Mouse (Mus musculus) heart, adult 2 months (tissue): ENCODE measurements around the gene Spdl1. TPM values are rescaled to one million over a fixed set of nuclear protein-coding genes. Genes with fewer than 3 reads are reported as not detected.
A peak's percentile ranks its signal among the peaks of the same experiment; 100 is the strongest.
"Not testable (repeated sequence)": the region's sequence is repeated elsewhere in the genome, so short reads cannot be mapped to it uniquely, and the experiment has no call there.

ENCODE experiments used
- DNase-seq, 2 experiments: peaks; one replicate each; pipeline ENCODE4 v3.0.0; 2021
- H3K27ac ChIP-seq: fragments of 200-600 bp; 2 replicates; pipeline ENCODE4 v1.8.1; 2022
- H3K27me3 ChIP-seq: fragments of 200-500 bp; 2 replicates; pipeline ENCODE4 v1.6.1; 2012; ENCODE audit warnings: mild to moderate bottlenecking, low read length, inconsistent platforms, mixed read lengths; ENCODE audit not compliant: control insufficient read depth, insufficient read depth
- H3K36me3 ChIP-seq: fragments of 200-500 bp; 2 replicates; pipeline ENCODE4 v1.6.1; 2012; ENCODE audit warnings: low read length, inconsistent platforms; ENCODE audit not compliant: control insufficient read depth, insufficient read depth
- H3K4me1 ChIP-seq: fragments of 200-500 bp; 2 replicates; pipeline ENCODE4 v1.6.1; 2011; ENCODE audit warnings: low read length; ENCODE audit not compliant: control insufficient read depth, insufficient read depth
- H3K4me3 ChIP-seq: fragments of 200-600 bp; 2 replicates; pipeline ENCODE4 v1.8.1; 2022
- H3K79me2 ChIP-seq: fragments of 200-500 bp; replicated peaks from 2 replicates; pipeline ENCODE4 v1.6.1; 2012; ENCODE audit warnings: mild to moderate bottlenecking, inconsistent platforms, low read length, moderate library complexity, mixed read lengths; ENCODE audit not compliant: control insufficient read depth, insufficient read depth
- H3K9ac ChIP-seq: fragments of 200-500 bp; 2 replicates; pipeline ENCODE4 v1.6.1; 2012; ENCODE audit warnings: low read depth, mild to moderate bottlenecking, control low read depth, inconsistent platforms, low read length, mixed read lengths
- CTCF ChIP-seq: fragments of 200-600 bp; IDR thresholded peaks from 2 replicates; pipeline ENCODE4 v1.8.1; 2022; ENCODE audit warnings: antibody characterized with exemption, mild to moderate bottlenecking, moderate library complexity
- EP300 ChIP-seq: fragments of 200-500 bp; IDR thresholded peaks from 2 replicates; pipeline ENCODE4 v1.6.1; 2011; ENCODE audit warnings: low read depth, low read length, control low read depth; ENCODE audit not compliant: insufficient read depth
- POLR2A ChIP-seq: fragments of 200-500 bp; IDR thresholded peaks from 2 replicates; pipeline ENCODE4 v1.6.1; 2011; ENCODE audit warnings: mild to moderate bottlenecking, low read depth, low read length, control low read depth; ENCODE audit not compliant: insufficient read depth
- WGBS: fragments of 180-500 bp; shearing (Covaris S2); methylation state at CpG from one replicate; pipeline ENCODE4 v1.1.7; 2018; 5-methylcytosine and 5-hydroxymethylcytosine counted together
- intact Hi-C: fragments of 180-260 bp; cut with DNase I; formaldehyde crosslinking; loops from one replicate; pipeline ENCODE4 v1.15.1; 2025
- polyA plus RNA-seq: library from polyadenylated mRNA; depleted of rRNA; stranded (reverse); fragments of >200 nt; gene quantifications from 2 replicates; pipeline ENCODE4 v1.2.3, GENCODE M21; 2012
- total RNA-seq, 2 experiments: library from RNA; stranded (reverse); gene quantifications; 2 replicates each; pipeline ENCODE4 v1.2.3; 2021

The Spdl1 gene
- total and polyA plus RNA-seq, 3 experiments = 0.08 to 0.29 (median 0.16) TPM

GRCm38 (mm10) chr11:34827803-34828202, 5.6 kb downstream of the Spdl1 start:
- Histone ChIP-seq H3K4me3 (no peak overlapping the region), H3K4me1 (no peaks in the 10 kb centered on the region; the same call in 1 of the 2 replicates), H3K27ac (no peak overlapping the region), H3K36me3 (no peaks in the 10 kb centered on the region), H3K9ac (no peak overlapping the region), H3K79me2 (no peaks in the 10 kb centered on the region), H3K27me3 (no peaks in the 10 kb centered on the region)
- WGBS = 95% methylated on average over 3 of the region's 3 CpGs
- TF ChIP-seq POLR2A (no peak), EP300 (no peak), CTCF (no peak)
- DNase-seq = no peak
- intact Hi-C loops = no loop called here

DNA sequence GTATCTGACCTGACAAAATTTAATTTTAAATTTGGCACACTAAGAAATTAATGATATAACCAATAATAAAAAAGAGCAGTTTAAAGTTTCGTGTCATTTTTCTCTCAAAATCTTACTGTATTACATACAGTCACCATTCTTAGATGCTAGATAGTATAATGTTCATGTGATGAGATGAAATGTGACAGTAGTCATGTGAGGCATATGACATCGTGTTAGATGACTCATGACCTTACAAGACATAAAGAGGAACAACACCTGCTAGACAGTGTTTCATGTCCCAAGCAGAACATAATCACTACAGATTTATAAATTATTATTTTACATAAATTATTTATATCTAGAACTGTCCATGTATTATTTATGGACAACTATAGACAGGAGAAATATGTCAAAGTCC, 6.5 kb downstream of the Spdl1 start:
- no peak overlapping the region for H3K27ac ChIP-seq
- H3K36me3 ChIP-seq = no peaks in the 10 kb centered on the region

DNA sequence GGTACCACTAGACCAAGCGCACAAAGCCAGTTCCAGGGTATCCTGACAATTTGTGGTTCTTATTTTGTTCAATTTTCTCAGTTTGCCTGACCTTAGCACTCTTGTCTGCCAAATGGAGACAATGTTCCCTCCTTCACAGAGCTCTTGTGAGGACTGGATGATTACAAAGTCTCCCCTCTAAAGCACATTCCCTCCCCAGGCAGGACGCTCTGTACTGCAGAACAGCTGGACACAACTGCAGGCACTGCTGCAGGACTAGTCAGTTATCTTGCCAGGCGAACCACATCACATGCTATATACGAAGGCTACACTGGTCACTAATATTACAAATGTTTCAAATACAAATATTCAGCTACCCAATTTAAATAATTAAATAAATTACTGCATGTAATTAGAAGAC, 8.7 kb downstream of the Spdl1 start:
- Histone ChIP-seq H3K27me3 (no peaks in the 10 kb centered on the region), H3K4me3 (no peak overlapping the region), H3K9ac (no peak overlapping the region), H3K27ac (no peak overlapping the region), H3K4me1 (no peaks in the 10 kb centered on the region), H3K79me2 (no peaks in the 10 kb centered on the region), H3K36me3 (no peaks in the 10 kb centered on the region)
- DNase-seq = no peak
- intact Hi-C loops = no loop called here
- TF ChIP-seq EP300 = no peak
- no peak for TF ChIP-seq CTCF
- no peak for TF ChIP-seq POLR2A
- 89% methylated on average over 4 of the region's 4 CpGs for WGBS

More for the DNA sequence above, 6.5 kb downstream of the Spdl1 start:
- Histone ChIP-seq H3K4me3 (no peak overlapping the region), H3K79me2 (no peaks in the 10 kb centered on the region), H3K4me1 (no peaks in the 10 kb centered on the region), H3K27me3 (no peaks in the 10 kb centered on the region), H3K9ac (no peak overlapping the region)
- TF ChIP-seq POLR2A = no peak
- intact Hi-C loops = no loop called here
- 84% methylated on average over 2 of the region's 2 CpGs for WGBS
- no peak for DNase-seq

- Histone ChIP-seq H3K4me1 (no peaks in the 10 kb centered on the region), H3K27me3 (no peaks in the 10 kb centered on the region), H3K9ac (no peak overlapping the region), H3K36me3 (no peaks in the 10 kb centered on the region), H3K4me3 (no peak overlapping the region), H3K79me2 (no peaks in the 10 kb centered on the region), H3K27ac (no peak overlapping the region)
- 5% methylated on average over 2 of the region's 2 CpGs for WGBS
- intact Hi-C loops = loop anchor here (2.0 kb wide), 1 partner anchor 500 kb away; the partner anchor contains the start of gene Fam196b
- no peak for TF ChIP-seq POLR2A
- peak; percentile 81 for TF ChIP-seq CTCF
- TF ChIP-seq EP300 = no peak
- no peak for DNase-seq
Measured at GRCm38 (mm10) chr11:34814767-34815166, 18.7 kb downstream of the Spdl1 start.

- H3K79me2 ChIP-seq = no peaks in the 10 kb centered on the region
- DNase-seq = no peak
- no peak for TF ChIP-seq EP300
- TF ChIP-seq CTCF = no peak
- no peak for TF ChIP-seq POLR2A
- H3K36me3 ChIP-seq = no peaks in the 10 kb centered on the region
- intact Hi-C loops = loop anchor here (2.0 kb wide), 1 partner anchor 500 kb away; the partner anchor contains the start of gene Fam196b
- no peak overlapping the region for H3K27ac ChIP-seq
- no peaks in the 10 kb centered on the region for H3K27me3 ChIP-seq
- no peak overlapping the region for H3K9ac ChIP-seq
- WGBS = 88% methylated on average over 6 of the region's 6 CpGs
- H3K4me3 ChIP-seq = no peak overlapping the region
- H3K4me1 ChIP-seq = no peaks in the 10 kb centered on the region
Measured at GRCm38 (mm10) chr11:34814319-34814718, 19.1 kb downstream of the Spdl1 start.

DNA sequence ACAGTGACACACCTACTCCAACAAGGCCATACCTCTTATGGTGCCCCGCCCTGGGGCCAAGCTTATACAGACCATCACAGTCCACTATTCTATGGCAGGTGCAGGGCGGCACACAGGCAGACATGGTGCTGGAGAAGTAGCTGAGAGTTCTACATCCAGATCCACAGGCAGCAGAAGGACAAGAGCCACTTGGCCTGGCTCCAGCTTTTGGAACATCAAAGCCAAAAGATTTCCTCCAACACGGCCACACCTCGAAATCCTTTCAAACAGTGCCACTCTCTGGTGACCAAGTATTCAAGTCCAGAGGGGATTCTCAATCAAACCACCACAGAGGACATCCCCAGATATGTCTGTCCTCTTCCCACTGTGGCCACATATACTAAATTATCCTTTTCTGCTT, 28.4 kb downstream of the Spdl1 start:
- WGBS = 74% methylated on average over 4 of the region's 4 CpGs

GRCm38 (mm10) chr11:34798066-34798465, 35.4 kb downstream of the Spdl1 start:
- H3K36me3 ChIP-seq, H3K4me3 ChIP-seq, H3K4me1 ChIP-seq, H3K9ac ChIP-seq, H3K27me3 ChIP-seq, intact Hi-C loops, H3K27ac ChIP-seq, DNase-seq, H3K79me2 ChIP-seq: not testable (repeated sequence)
- 64% methylated on average over 8 of the region's 8 CpGs for WGBS

More for the DNA sequence above, 28.4 kb downstream of the Spdl1 start:
- intact Hi-C loops = loop anchor here (10.0 kb wide), 1 partner anchor 570 kb away; no protein-coding TSS in a partner anchor
- H3K4me3 ChIP-seq, H3K79me2 ChIP-seq, H3K4me1 ChIP-seq, H3K27ac ChIP-seq, H3K36me3 ChIP-seq, H3K9ac ChIP-seq, H3K27me3 ChIP-seq, DNase-seq: not testable (repeated sequence)
